Mouse (Mus musculus) embryonic stem cell, embryonic (primary cell): ENCODE results near the gene L1cam.

Source experiments
- CTCF ChIA-PET, 4 experiments: fragments of 300-600 bp in 2 of 4; fragments of 350-600 bp in 2 of 4; sonication (Branson Sonifier 250); formaldehyde crosslinking; loops; one replicate each; lab custom pipeline; 2022; ENCODE audit warnings: inconsistent platforms in 2 of 4; lab: Charles Lee
- POLR2A ChIA-PET, 4 experiments: fragments of 300-600 bp in 2 of 4; fragments of 350-600 bp in 2 of 4; sonication (Branson Sonifier 250); formaldehyde crosslinking; loops; one replicate each; lab custom pipeline; 2022; ENCODE audit warnings: antibody characterized with exemption in 4 of 4, inconsistent platforms in 1 of 4; lab: Charles Lee

L1cam gene

GRCm38 (mm10) chrX:73824185-73825151 lies 71.4 kb downstream of the L1cam start, which contains the start of gene Pdzd4:
TSS of gene Pdzd4 (minus strand) at chrX:73824969.
- CTCF ChIA-PET = interaction anchor here in 1 of 4 experiments (1.1 kb wide), 1 partner anchor 26 kb away, joined by 8 read pairs; no protein-coding TSS in a partner anchor
- POLR2A ChIA-PET = interaction anchor here in 3 of 4 experiments (0.7 to 3.8 kb wide), 22 partner anchors 9 to 446 kb away, joined by 3 to 21 read pairs (median 4); partner anchors contain the start of genes Renbp (in 2 of the 3), Abcd1 (in 1 of the 3), Arhgap4 (in 1 of the 3) and Bcap31 (in 1 of the 3)

DNA sequence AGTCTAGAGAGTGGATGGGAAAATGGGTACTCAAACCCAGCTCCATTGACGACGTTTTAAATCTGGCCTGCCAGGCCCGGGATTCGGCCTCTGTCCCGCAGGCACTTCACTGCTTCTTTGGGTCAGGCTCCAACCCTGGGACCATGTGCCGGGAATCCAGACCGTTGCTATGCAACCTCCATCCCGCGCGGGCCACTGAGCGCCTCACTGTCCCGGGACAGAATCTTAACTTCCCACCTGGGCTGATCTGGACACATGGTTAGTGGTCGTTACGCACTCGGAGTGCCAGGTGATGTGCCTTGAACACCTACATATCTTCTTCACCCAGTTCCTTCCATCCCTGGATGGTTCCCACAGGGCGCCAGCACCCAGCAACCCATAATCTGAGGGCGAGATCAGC lies 72.2 kb downstream of the L1cam start:
- ChIA-PET CTCF (no interaction called here), POLR2A (interaction anchor here in 3 of 4 experiments (0.6 to 3.8 kb wide), 16 partner anchors 8 to 447 kb away, joined by 3 to 21 read pairs (median 5); partner anchors contain the start of genes Renbp (in 2 of the 3), Idh3g (in 1 of the 3), Rpl10 (in 1 of the 3) and Ssr4 (in 1 of the 3))

DNA sequence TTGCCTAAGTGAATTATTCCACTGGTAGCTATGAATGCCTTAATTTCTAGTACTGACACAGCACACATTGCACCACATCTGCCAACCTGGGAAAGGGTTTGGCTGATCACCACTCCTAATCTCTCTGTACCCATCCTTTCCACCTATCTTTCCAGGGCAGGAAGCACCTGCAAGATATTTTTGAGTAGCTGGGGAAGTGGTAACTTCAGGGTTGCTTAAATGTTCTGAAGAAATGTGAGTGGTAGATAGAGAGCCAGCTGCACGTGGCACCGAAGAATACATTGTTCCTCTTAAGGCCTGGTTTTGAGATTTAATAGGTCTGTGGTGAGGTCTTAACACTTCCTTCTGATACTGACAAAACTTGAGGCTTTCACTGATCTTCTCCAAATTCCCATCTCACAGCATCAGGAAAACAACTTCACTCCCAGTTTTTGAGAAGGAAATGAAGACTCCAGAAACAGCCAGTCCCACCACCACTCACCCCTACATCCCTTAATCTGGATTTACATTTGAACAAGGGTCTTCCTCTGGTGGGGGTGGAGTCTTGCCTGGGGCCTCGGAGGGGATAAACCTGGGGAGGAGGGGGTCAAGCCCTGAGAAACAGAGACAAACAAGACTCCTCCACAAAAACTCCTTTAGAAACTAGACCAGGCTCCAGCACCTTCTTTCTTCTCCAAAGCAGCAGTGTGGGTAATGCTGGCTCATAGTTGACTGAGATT lies 79.2 kb downstream of the L1cam start:
- POLR2A ChIA-PET = interaction anchor here in 1 of 4 experiments (1.6 to 4.6 kb wide), 3 partner anchors 8 to 22 kb away, joined by 3 to 21 read pairs (median 6); partner anchors contain the start of gene Pdzd4
- CTCF ChIA-PET = no interaction called here

- POLR2A ChIA-PET = interaction anchor here in 3 of 4 experiments (0.6 to 4.6 kb wide), 18 partner anchors 9 to 455 kb away, joined by 3 to 21 read pairs (median 5); partner anchors contain the start of genes Pdzd4 (in 2 of the 3), Renbp (in 2 of the 3) and Rpl10 (in 1 of the 3)
- CTCF ChIA-PET = interaction anchor here in 1 of 4 experiments (1.2 kb wide), 1 partner anchor 16 kb away, joined by 5 read pairs; no protein-coding TSS in a partner anchor
Observed at GRCm38 (mm10) chrX:73815072-73815471, 80.8 kb downstream of the L1cam start.

DNA sequence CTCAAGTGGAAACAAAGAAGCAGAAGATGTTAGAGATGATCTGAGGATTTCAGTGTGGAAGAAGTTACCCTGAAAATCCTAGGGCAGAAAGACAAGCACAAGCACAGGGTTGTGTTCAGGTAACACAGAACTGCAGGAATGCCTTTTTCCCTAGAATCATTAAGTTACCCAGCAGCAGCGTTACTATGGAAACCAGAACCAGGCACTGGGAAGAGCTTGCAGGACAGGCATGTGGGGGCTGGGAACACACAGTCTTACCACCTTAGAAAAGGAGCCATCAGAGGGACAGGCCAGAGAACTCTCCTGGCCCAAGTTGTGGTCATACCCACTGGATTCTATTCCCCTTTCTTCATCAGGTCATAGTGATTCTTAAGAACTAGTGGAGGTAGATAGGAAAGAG lies 90.1 kb downstream of the L1cam start:
- ChIA-PET POLR2A (interaction anchor here in 3 of 4 experiments (0.7 to 2.7 kb wide), 9 partner anchors 10 to 709 kb away, joined by 3 to 15 read pairs (median 4); partner anchors contain the start of genes Idh3g (in 1 of the 3), Pdzd4 (in 1 of the 3) and Ssr4 (in 1 of the 3)), CTCF (no interaction called here)
